Mouse (Mus musculus): ENCODE measurements around the gene Tiprl.

DNA sequence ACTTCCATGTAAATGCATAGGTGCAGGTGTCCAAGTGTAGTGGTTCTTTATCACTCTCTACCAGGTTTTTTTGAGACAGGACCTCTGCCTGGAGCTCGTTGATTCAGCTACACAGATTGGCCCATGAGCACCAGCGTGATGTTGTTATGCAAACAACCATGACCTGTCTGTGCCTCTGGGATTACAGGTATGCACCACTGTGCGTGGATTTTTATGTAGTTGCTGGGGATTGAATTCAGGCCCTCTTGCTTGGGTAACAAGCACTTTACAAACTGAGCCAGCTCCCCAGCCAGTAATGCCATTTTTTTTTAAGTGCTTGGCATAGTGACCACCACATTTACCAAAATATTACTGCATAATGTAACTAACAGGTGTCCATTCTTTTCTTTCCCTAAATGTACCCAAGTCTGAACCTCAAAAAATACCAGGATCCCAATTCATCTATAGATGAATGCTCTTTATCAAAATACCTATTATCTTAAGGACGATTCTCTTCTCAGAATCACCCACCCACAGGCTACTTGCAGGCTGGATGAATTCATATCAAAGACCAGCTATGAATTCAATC lies 35.3 kb downstream of the Tiprl start:
- TF ChIP-seq CTCF (IDR thresholded peaks at IDR 0.05; ENCODE audit: low read depth, low read length): no peak
- TF ChIP-seq POLR2A (IDR thresholded peaks at IDR 0.05; ENCODE audit: borderline replicate concordance, low read depth, low read length): no peak
